Mouse (Mus musculus): ENCODE data around the gene Slc35b3. TPM values are rescaled to one million over a fixed set of nuclear protein-coding genes. Genes with fewer than 3 reads are reported as not detected.

Slc35b3 gene
- total and polyA plus RNA-seq, 2 experiments from 2014 or later, result 25.8 to 37.8 TPM

- no peak overlapping the region for H3K4me3 ChIP-seq (ENCODE audit: low read depth, low read length)
- 96% methylated on average over 19 of the region's 19 CpGs for WGBS
- H3K4me1 ChIP-seq (ENCODE audit: insufficient read depth), result no peaks in the 10 kb centered on the region
- H3K27ac ChIP-seq (ENCODE audit: low read depth, low read length), result no peak overlapping the region
- DNase-seq (no peak), ATAC-seq (no peak)
- no peak overlapping the region for H3K4me2 ChIP-seq (ENCODE audit: low read depth)
- H3K9ac ChIP-seq, result no peak overlapping the region
- H3K9me3 ChIP-seq (ENCODE audit: low read length), result no peaks in the 10 kb centered on the region
- no peaks in the 10 kb centered on the region for H3K27me3 ChIP-seq (ENCODE audit: insufficient read depth, low read length)
- peaks cover 50% of the 10 kb centered on the region for H3K36me3 ChIP-seq (ENCODE audit: insufficient read depth)
- TF ChIP-seq CTCF (IDR thresholded peaks at IDR 0.05; ENCODE audit: low read depth), result no peak
Measured at GRCm38 (mm10) chr13:38941280-38941679, 19.4 kb downstream of the Slc35b3 start.

- Histone ChIP-seq H3K4me2 (ENCODE audit: low read depth) (no peak overlapping the region), H3K4me1 (ENCODE audit: insufficient read depth) (no peaks in the 10 kb centered on the region), H3K9ac (no peak overlapping the region), H3K4me3 (ENCODE audit: low read depth, low read length) (no peak overlapping the region), H3K27me3 (ENCODE audit: insufficient read depth, low read length) (no peaks in the 10 kb centered on the region), H3K36me3 (ENCODE audit: insufficient read depth) (peaks cover 64% of the 10 kb centered on the region), H3K9me3 (ENCODE audit: low read length) (no peaks in the 10 kb centered on the region), H3K27ac (ENCODE audit: low read depth, low read length) (no peak overlapping the region)
- DNase-seq, result no peak
- no peak for TF ChIP-seq CTCF (IDR thresholded peaks at IDR 0.05; ENCODE audit: low read depth)
- 88% methylated on average over 2 of the region's 2 CpGs for WGBS
- no peak for ATAC-seq
Measured at GRCm38 (mm10) chr13:38938433-38938832, 22.2 kb downstream of the Slc35b3 start.

- Histone ChIP-seq H3K4me1 (ENCODE audit: insufficient read depth) (no peaks in the 10 kb centered on the region), H3K9ac (no peak overlapping the region), H3K9me3 (ENCODE audit: low read length) (no peaks in the 10 kb centered on the region), H3K4me2 (ENCODE audit: low read depth) (no peak overlapping the region), H3K36me3 (ENCODE audit: insufficient read depth) (peaks cover 68% of the 10 kb centered on the region), H3K27me3 (ENCODE audit: insufficient read depth, low read length) (no peaks in the 10 kb centered on the region), H3K27ac (ENCODE audit: low read depth, low read length) (no peak overlapping the region), H3K4me3 (ENCODE audit: low read depth, low read length) (no peak overlapping the region)
- TF ChIP-seq CTCF (IDR thresholded peaks at IDR 0.05; ENCODE audit: low read depth), result no peak
- ATAC-seq, result no peak
- 89% methylated on average over 10 of the region's 10 CpGs for WGBS
- DNase-seq, result no peak
Measured at GRCm38 (mm10) chr13:38936860-38937471, 23.7 kb downstream of the Slc35b3 start.

- peaks cover 60% of the 10 kb centered on the region for H3K36me3 ChIP-seq (ENCODE audit: insufficient read depth)
- no peak for ATAC-seq
- H3K4me3 ChIP-seq (ENCODE audit: low read depth, low read length), result no peak overlapping the region
- H3K4me2 ChIP-seq (ENCODE audit: low read depth), result no peak overlapping the region
- no peak for TF ChIP-seq CTCF (IDR thresholded peaks at IDR 0.05; ENCODE audit: low read depth)
- no peak for DNase-seq
- no peaks in the 10 kb centered on the region for H3K27me3 ChIP-seq (ENCODE audit: insufficient read depth, low read length)
- 96% methylated on average over 10 of the region's 10 CpGs for WGBS
- H3K4me1 ChIP-seq (ENCODE audit: insufficient read depth), result no peaks in the 10 kb centered on the region
- H3K9me3 ChIP-seq (ENCODE audit: low read length), result no peaks in the 10 kb centered on the region
- H3K27ac ChIP-seq (ENCODE audit: low read depth, low read length), result no peak overlapping the region
- no peak overlapping the region for H3K9ac ChIP-seq
Measured at GRCm38 (mm10) chr13:38935856-38936446, 24.7 kb downstream of the Slc35b3 start.

- Histone ChIP-seq H3K4me2 (ENCODE audit: low read depth) (no peak overlapping the region), H3K9ac (no peak overlapping the region), H3K36me3 (ENCODE audit: insufficient read depth) (peaks cover 23% of the 10 kb centered on the region), H3K4me3 (ENCODE audit: low read depth, low read length) (no peak overlapping the region), H3K27ac (ENCODE audit: low read depth, low read length) (no peak overlapping the region), H3K4me1 (ENCODE audit: insufficient read depth) (no peaks in the 10 kb centered on the region), H3K9me3 (ENCODE audit: low read length) (no peaks in the 10 kb centered on the region), H3K27me3 (ENCODE audit: insufficient read depth, low read length) (no peaks in the 10 kb centered on the region)
- DNase-seq (no peak), ATAC-seq (no peak)
- TF ChIP-seq CTCF (IDR thresholded peaks at IDR 0.05; ENCODE audit: low read depth), result no peak
- 97% methylated on average over 15 of the region's 15 CpGs for WGBS
Measured at GRCm38 (mm10) chr13:38929843-38930578, 30.7 kb downstream of the Slc35b3 start.

- H3K4me3 ChIP-seq (ENCODE audit: low read depth, low read length), result no peak overlapping the region
- no peak for ATAC-seq
- H3K9ac ChIP-seq, result no peak overlapping the region
- H3K36me3 ChIP-seq (ENCODE audit: insufficient read depth), result no peaks in the 10 kb centered on the region
- 66% methylated on average over 3 of the region's 3 CpGs for WGBS
- H3K9me3 ChIP-seq (ENCODE audit: low read length), result no peaks in the 10 kb centered on the region
- DNase-seq, result no peak
- TF ChIP-seq CTCF (IDR thresholded peaks at IDR 0.05; ENCODE audit: low read depth), result no peak
- H3K27ac ChIP-seq (ENCODE audit: low read depth, low read length), result no peak overlapping the region
- H3K4me2 ChIP-seq (ENCODE audit: low read depth), result no peak overlapping the region
- no peaks in the 10 kb centered on the region for H3K27me3 ChIP-seq (ENCODE audit: insufficient read depth, low read length)
- no peaks in the 10 kb centered on the region for H3K4me1 ChIP-seq (ENCODE audit: insufficient read depth)
Measured at GRCm38 (mm10) chr13:38922676-38923075, 38.0 kb downstream of the Slc35b3 start.

- no peak for TF ChIP-seq CTCF (IDR thresholded peaks at IDR 0.05; ENCODE audit: low read depth)
- DNase-seq (no peak), ATAC-seq (no peak)
- Histone ChIP-seq H3K9ac (no peak overlapping the region), H3K9me3 (ENCODE audit: low read length) (no peaks in the 10 kb centered on the region), H3K4me3 (ENCODE audit: low read depth, low read length) (no peak overlapping the region), H3K27me3 (ENCODE audit: insufficient read depth, low read length) (no peaks in the 10 kb centered on the region), H3K27ac (ENCODE audit: low read depth, low read length) (no peak overlapping the region), H3K36me3 (ENCODE audit: insufficient read depth) (no peaks in the 10 kb centered on the region), H3K4me1 (ENCODE audit: insufficient read depth) (no peaks in the 10 kb centered on the region), H3K4me2 (ENCODE audit: low read depth) (no peak overlapping the region)
- WGBS, result 85% methylated on average over 1 of the region's 1 CpGs
Measured at GRCm38 (mm10) chr13:38921306-38921705, 39.4 kb downstream of the Slc35b3 start.
